Mouse (Mus musculus) neural tube, embryonic 15.5 days (tissue): ENCODE results near the gene Selenbp2. TPM values are rescaled to one million over a fixed set of nuclear protein-coding genes. Genes with fewer than 3 reads are reported as not detected.
"Not testable (repeated sequence)": the region's sequence is repeated elsewhere in the genome, so short reads cannot be mapped to it uniquely, and the experiment has no call there.

Source experiments
- ATAC-seq: fragments of 200-750 bp; cut with Nextera tagmentation; 2 replicates; pipeline ENCODE4 v1.8.0; 2017; ENCODE audit warnings: mild to moderate bottlenecking, moderate TSS enrichment, moderate library complexity; ENCODE audit not compliant: low FRiP score
- H3K27ac ChIP-seq: fragments of 300-500 bp; sonication (generic); replicated peaks from 2 replicates; pipeline ENCODE4 v1.5.1; 2015; ENCODE audit warnings: mild to moderate bottlenecking, inconsistent platforms
- H3K27me3 ChIP-seq: fragments of 300-500 bp; sonication (generic); replicated peaks from 2 replicates; pipeline ENCODE4 v1.6.1; 2015; ENCODE audit warnings: inconsistent platforms
- H3K36me3 ChIP-seq: fragments of 300-500 bp; sonication (generic); 2 replicates; pipeline ENCODE4 v1.6.1; 2015; ENCODE audit warnings: inconsistent platforms
- H3K4me1 ChIP-seq: fragments of 300-500 bp; sonication (generic); 2 replicates; pipeline ENCODE4 v1.6.1; 2015; ENCODE audit warnings: inconsistent platforms
- H3K4me2 ChIP-seq: fragments of 300-500 bp; sonication (generic); 2 replicates; pipeline ENCODE4 v1.6.1; 2015; ENCODE audit warnings: inconsistent platforms, mild to moderate bottlenecking, moderate library complexity
- H3K4me3 ChIP-seq: fragments of 300-500 bp; sonication (generic); replicated peaks from 2 replicates; pipeline ENCODE4 v1.5.1; 2015; ENCODE audit warnings: mild to moderate bottlenecking, inconsistent platforms
- H3K9ac ChIP-seq: fragments of 300-500 bp; sonication (generic); replicated peaks from 2 replicates; pipeline ENCODE4 v1.6.1; 2015; ENCODE audit warnings: mild to moderate bottlenecking, inconsistent platforms
- H3K9me3 ChIP-seq: fragments of 300-500 bp; sonication (generic); replicated peaks from 2 replicates; pipeline ENCODE4 v1.6.1; 2016; ENCODE audit warnings: inconsistent platforms
- WGBS: fragments of 180-500 bp; shearing (Covaris S2); methylation state at CpG from one replicate; pipeline ENCODE4 v1.1.7; 2015; ENCODE audit warnings: mixed read lengths; 5-methylcytosine and 5-hydroxymethylcytosine counted together
- polyA plus RNA-seq: library from polyadenylated mRNA; unstranded; fragments of >200 nt; fragmentation: Nextera tagmentation; extraction: Ambion mirVana; gene quantifications from 2 replicates; pipeline ENCODE4 v1.2.1, GENCODE M21; 2015

Selenbp2 gene
- polyA plus RNA-seq, 1 experiment from 2014 or later = 0.35 TPM

DNA sequence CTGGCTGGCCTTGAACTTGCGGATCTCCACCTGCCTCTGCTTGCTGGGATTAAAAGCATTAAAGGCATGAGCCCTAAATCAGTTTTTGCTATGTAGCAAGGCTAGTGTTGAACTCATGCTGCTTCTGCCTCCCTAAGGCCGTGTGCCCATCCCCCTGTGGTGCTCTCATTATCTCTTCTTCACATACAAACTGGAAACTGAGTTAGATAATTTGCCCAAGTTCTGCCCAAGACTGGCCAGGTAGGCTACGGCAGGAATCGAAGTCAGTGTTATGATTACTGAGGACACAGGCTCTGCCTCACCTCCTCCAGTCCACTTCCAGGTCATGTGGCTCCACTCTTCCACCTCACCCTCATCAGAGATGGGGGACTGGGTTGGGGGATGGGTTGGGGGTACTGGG lies 2.9 kb downstream of the Selenbp2 start:
- H3K27ac ChIP-seq, ATAC-seq, H3K27me3 ChIP-seq, H3K4me2 ChIP-seq, H3K36me3 ChIP-seq, H3K9ac ChIP-seq, H3K4me3 ChIP-seq, H3K9me3 ChIP-seq, H3K4me1 ChIP-seq: not testable (repeated sequence)
- 84% methylated on average over 4 of the region's 4 CpGs for WGBS

DNA sequence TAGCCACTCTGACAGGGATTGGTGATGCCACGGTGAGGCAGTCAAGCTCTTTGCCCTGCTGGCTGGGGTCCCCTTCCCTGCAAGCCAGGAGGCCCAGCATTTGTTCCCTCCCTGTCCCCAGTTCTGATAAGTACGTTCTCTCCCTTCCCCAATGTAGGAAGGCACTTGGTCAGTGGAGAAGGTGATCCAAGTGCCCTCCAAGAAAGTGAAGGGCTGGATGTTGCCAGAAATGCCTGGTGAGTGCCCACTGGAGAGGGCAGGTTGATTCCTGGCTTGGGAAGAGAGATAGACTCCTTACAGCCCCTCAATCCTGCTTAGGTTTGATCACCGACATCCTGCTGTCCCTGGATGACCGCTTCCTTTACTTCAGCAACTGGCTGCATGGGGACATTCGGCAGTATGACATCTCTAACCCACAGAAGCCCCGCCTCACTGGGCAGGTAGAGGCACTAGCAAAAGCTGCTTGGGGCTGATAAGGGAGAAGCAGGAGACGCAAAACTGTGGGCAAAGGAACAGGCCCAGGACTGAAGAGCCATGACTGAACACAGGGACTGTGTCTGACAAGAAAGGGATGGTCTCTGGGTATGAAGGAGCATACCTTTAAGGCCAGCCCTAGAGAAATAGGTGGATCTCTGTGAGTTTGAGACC lies 8.9 kb downstream of the Selenbp2 start:
- not testable (repeated sequence) for H3K27ac ChIP-seq, H3K4me1 ChIP-seq, H3K36me3 ChIP-seq, H3K9ac ChIP-seq, H3K27me3 ChIP-seq, H3K9me3 ChIP-seq, H3K4me3 ChIP-seq, ATAC-seq, H3K4me2 ChIP-seq
- WGBS = 88% methylated on average over 7 of the region's 7 CpGs

DNA sequence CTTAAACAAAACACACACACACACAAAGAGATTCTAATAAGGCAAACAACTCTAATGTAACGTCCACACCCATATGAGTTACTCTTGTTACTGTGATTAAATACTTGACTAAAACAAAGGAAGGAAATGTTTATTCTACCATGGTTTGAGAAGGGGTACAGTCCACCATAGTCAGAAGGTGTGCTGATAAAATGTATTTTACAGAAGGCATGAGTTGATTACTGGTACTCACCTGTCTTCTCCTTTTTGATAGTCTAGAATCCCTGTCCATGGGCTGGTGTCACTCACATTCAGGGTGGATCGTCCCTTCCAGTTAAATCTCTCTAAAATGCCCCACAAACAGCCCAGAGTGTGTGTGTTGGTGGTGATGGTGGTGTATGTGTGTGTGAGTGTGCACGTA lies 9.5 kb downstream of the Selenbp2 start:
- no peak overlapping the region for H3K4me2 ChIP-seq
- no peak overlapping the region for H3K9ac ChIP-seq
- no peaks in the 10 kb centered on the region for H3K27me3 ChIP-seq
- no peaks in the 10 kb centered on the region for H3K9me3 ChIP-seq
- H3K36me3 ChIP-seq = no peaks in the 10 kb centered on the region
- ATAC-seq = no peak
- H3K4me3 ChIP-seq = no peak overlapping the region
- WGBS = 84% methylated on average over 3 of the region's 3 CpGs
- no peak overlapping the region for H3K27ac ChIP-seq
- H3K4me1 ChIP-seq = no peaks in the 10 kb centered on the region

DNA sequence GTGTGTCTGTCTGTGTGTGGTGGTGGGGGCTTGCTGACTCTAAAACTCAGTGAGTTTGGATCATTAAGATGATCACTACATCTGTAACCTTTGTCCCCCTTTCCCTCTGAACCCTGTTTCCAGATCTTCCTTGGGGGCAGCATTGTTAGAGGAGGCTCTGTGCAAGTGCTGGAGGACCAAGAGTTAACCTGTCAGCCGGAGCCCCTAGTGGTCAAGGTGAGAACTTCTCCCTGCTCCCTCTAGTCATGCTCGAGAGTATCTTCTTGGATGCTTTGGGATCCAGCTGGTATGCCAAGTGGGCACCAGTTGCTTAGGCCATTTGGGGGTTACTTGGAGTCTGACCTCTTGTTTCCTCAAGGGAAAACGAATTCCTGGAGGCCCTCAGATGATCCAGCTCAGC lies 10.0 kb downstream of the Selenbp2 start:
- ATAC-seq, H3K9me3 ChIP-seq, H3K9ac ChIP-seq, H3K4me1 ChIP-seq, H3K27me3 ChIP-seq, H3K36me3 ChIP-seq, H3K27ac ChIP-seq, H3K4me2 ChIP-seq, H3K4me3 ChIP-seq: not testable (repeated sequence)
- WGBS = 38% methylated on average over 3 of the region's 3 CpGs

DNA sequence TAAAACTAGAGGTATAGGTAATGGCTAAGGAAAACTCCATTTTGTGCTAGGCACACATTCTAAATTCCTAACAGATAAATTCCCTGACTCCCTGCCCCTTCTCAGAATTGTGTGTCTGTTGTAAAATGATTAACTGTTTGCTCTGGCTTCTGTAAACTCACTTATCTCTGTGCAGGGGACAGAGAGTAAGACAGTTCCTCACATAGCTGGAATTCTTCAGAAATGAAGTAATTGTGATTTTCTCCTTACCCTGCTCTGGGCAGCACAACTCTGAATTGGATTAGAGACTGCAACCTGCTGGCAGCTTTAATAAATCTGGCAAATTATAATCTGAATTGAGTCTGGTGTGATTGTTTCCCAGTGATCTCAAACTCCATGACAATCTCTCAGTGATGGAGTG lies 17.2 kb downstream of the Selenbp2 start:
- H3K36me3 ChIP-seq, H3K9ac ChIP-seq, H3K27me3 ChIP-seq, H3K4me2 ChIP-seq, ATAC-seq, H3K27ac ChIP-seq, H3K4me3 ChIP-seq, H3K4me1 ChIP-seq, H3K9me3 ChIP-seq: not testable (repeated sequence)

DNA sequence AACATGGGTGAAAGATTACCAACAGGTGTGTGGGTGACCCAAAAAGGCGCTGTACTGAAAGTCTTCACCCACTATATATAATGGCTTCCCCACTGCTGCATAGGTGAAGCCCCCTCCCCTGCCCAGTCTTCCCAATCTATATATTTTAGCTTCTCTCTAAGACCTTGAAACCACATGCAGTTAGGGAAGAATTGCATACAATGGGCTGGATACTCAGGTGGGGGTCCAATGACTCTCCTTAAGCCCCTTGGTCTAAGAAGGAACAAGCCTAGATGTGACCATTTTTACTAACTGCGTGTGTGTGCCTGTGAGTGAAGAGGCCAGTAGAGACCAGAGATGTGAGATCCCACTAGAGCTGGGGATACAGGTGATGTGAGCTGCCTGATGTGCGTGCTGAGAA lies 20.1 kb downstream of the Selenbp2 start:
- not testable (repeated sequence) for ATAC-seq

DNA sequence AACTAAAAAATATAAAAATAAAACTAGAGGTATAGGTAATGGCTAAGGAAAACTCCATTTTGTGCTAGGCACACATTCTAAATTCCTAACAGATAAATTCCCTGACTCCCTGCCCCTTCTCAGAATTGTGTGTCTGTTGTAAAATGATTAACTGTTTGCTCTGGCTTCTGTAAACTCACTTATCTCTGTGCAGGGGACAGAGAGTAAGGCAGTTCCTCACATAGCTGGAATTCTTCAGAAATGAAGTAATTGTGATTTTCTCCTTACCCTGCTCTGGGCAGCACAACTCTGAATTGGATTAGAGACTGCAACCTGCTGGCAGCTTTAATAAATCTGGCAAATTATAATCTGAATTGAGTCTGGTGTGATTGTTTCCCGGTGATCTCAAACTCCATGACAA lies 24.9 kb downstream of the Selenbp2 start:
- H3K36me3 ChIP-seq, H3K27ac ChIP-seq, H3K9me3 ChIP-seq, ATAC-seq, H3K4me1 ChIP-seq, H3K9ac ChIP-seq, H3K4me2 ChIP-seq, H3K27me3 ChIP-seq, H3K4me3 ChIP-seq: not testable (repeated sequence)
- 33% methylated on average over 1 of the region's 1 CpGs for WGBS

More for the DNA sequence above, 20.1 kb downstream of the Selenbp2 start:
- H3K27me3 ChIP-seq, H3K9ac ChIP-seq, H3K27ac ChIP-seq, H3K36me3 ChIP-seq, H3K9me3 ChIP-seq, H3K4me3 ChIP-seq, H3K4me2 ChIP-seq, H3K4me1 ChIP-seq: not testable (repeated sequence)
- 76% methylated on average over 3 of the region's 3 CpGs for WGBS

DNA sequence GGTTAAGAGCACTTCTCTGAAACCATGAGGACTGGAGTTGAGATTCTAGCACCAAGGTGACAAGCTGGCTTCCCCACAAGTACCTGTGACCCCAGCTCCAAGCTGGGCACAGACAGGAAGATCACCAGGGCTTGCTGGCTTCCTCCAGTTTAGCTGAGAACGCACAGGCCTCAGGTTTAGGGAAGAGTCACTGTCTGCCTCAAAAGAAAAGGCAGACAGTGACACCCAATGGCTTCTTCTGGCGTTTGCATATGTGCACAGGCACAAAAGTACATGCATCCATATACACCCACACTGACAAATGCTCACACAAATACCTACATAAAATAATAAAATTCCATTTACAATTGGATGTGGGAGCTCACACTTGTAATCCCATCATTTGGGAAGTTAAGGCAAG lies 30.3 kb downstream of the Selenbp2 start:
- 33% methylated on average over 2 of the region's 2 CpGs for WGBS
- H3K27me3 ChIP-seq, H3K9ac ChIP-seq, H3K9me3 ChIP-seq, H3K4me3 ChIP-seq, H3K4me2 ChIP-seq, H3K27ac ChIP-seq, ATAC-seq, H3K36me3 ChIP-seq, H3K4me1 ChIP-seq: not testable (repeated sequence)

DNA sequence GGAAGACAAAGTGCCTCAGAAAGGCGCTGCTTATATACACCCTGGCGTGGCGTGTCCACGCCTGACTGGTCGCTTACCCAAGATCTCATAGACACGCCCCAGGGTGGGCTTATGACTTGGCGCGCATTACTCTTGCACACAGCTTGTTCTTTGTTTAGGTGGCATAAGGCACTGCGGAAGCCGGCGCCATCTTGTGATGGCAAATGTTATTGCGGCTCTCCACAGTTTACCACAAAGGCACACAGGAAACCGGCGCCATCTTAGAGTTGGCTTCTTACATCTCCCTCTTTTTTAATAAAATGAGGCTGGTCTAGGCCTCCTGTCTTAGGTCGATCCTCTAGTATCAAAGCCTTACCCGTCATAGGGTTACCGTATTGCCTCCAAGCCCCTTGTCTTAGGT lies 52.3 kb downstream of the Selenbp2 start:
- H3K4me3 ChIP-seq = no peak overlapping the region
- H3K27ac ChIP-seq = no peak overlapping the region
- no peak overlapping the region for H3K4me2 ChIP-seq
- H3K4me1 ChIP-seq = no peaks in the 10 kb centered on the region
- H3K27me3 ChIP-seq = no peaks in the 10 kb centered on the region
- no peaks in the 10 kb centered on the region for H3K36me3 ChIP-seq
- 94% methylated on average over 17 of the region's 17 CpGs for WGBS
- no peak overlapping the region for H3K9ac ChIP-seq
- H3K9me3 ChIP-seq = no peaks in the 10 kb centered on the region
- ATAC-seq = no peak

Other genes with a start within 250 kb of the Selenbp2 start
- 0.78 and 0.97 TPM in 2 replicates for gene Oaz3, start 249.6 kb upstream of the Selenbp2 start, polyA plus RNA-seq
- 157 and 210 TPM in 2 replicates for gene Celf3, start 215.3 kb upstream of the Selenbp2 start, polyA plus RNA-seq
- 14.1 and 16.1 TPM in 2 replicates for gene Riiad1, start 213.2 kb upstream of the Selenbp2 start, polyA plus RNA-seq
- 96.2 and 96.6 TPM in 2 replicates for gene Snx27, start 110.8 kb upstream of the Selenbp2 start, polyA plus RNA-seq
- not detected in 2 replicates for gene Gm10972, start 50.4 kb upstream of the Selenbp2 start, polyA plus RNA-seq
- 5.3 and 5.6 TPM in 2 replicates for gene Tuft1, start 34.7 kb upstream of the Selenbp2 start, polyA plus RNA-seq
- 15.5 and 17.3 TPM in 2 replicates for gene Cgn, start 92.9 kb downstream of the Selenbp2 start, polyA plus RNA-seq
- gene Pogz, start 144.0 kb downstream of the Selenbp2 start, polyA plus RNA-seq = 17.1 and 18.4 TPM in 2 replicates
- gene Psmb4, start 193.4 kb downstream of the Selenbp2 start, polyA plus RNA-seq = 371 and 373 TPM in 2 replicates
- gene Selenbp1, start 239.5 kb downstream of the Selenbp2 start, polyA plus RNA-seq = 15.3 and 28.7 TPM in 2 replicates